Mouse (Mus musculus) embryonic facial prominence, embryonic 11.5 days (tissue): ENCODE measurements around the gene Shank3. TPM values are rescaled to one million over a fixed set of nuclear protein-coding genes. Genes with fewer than 3 reads are reported as not detected.

Source experiments
- ATAC-seq: fragments of 200-750 bp; cut with Nextera tagmentation; replicated peaks from 2 replicates; pipeline ENCODE4 v1.8.0; 2017; ENCODE audit warnings: low read depth; ENCODE audit not compliant: insufficient number of reproducible peaks, low FRiP score, low TSS enrichment
- DNase-seq: peaks from one replicate; pipeline ENCODE4 v3.0.0-alpha.2; 2015; ENCODE audit warnings: low spot score
- H3K27ac ChIP-seq: fragments of 300-500 bp; sonication (generic); replicated peaks from 2 replicates; pipeline ENCODE4 v1.5.1; 2014; ENCODE audit warnings: mild to moderate bottlenecking, low read depth, low read length, control low read depth
- H3K27me3 ChIP-seq: fragments of 300-500 bp; sonication (generic); 2 replicates; pipeline ENCODE4 v1.6.1; 2014; ENCODE audit warnings: mild to moderate bottlenecking, low read length, moderate library complexity, mixed read lengths; ENCODE audit not compliant: control insufficient read depth, insufficient read depth
- H3K36me3 ChIP-seq: fragments of 300-500 bp; sonication (generic); replicated peaks from 2 replicates; pipeline ENCODE4 v1.6.1; 2014; ENCODE audit warnings: low read depth, mild to moderate bottlenecking, low read length, moderate library complexity, mixed read lengths; ENCODE audit not compliant: control insufficient read depth, insufficient read depth
- H3K4me1 ChIP-seq: fragments of 300-500 bp; sonication (generic); 2 replicates; pipeline ENCODE4 v1.6.1; 2014; ENCODE audit warnings: low read length, mixed read lengths; ENCODE audit not compliant: control insufficient read depth, insufficient read depth
- H3K4me2 ChIP-seq: fragments of 300-500 bp; sonication (generic); 2 replicates; pipeline ENCODE4 v1.6.1; 2014; ENCODE audit warnings: low read depth, mild to moderate bottlenecking, control low read depth, low read length, moderate library complexity
- H3K4me3 ChIP-seq: fragments of 300-500 bp; sonication (generic); 2 replicates; pipeline ENCODE4 v1.5.1; 2014; ENCODE audit warnings: low read depth, low read length, control low read depth
- H3K9ac ChIP-seq: fragments of 300-500 bp; sonication (generic); replicated peaks from 2 replicates; pipeline ENCODE4 v1.6.1; 2014; ENCODE audit warnings: mild to moderate bottlenecking, control low read depth, low read length
- H3K9me3 ChIP-seq: fragments of 300-500 bp; sonication (generic); replicated peaks from 2 replicates; pipeline ENCODE4 v1.6.1; 2016; ENCODE audit warnings: mild to moderate bottlenecking, low read length, inconsistent platforms, mixed read lengths; ENCODE audit not compliant: control insufficient read depth
- WGBS: fragments of 180-500 bp; shearing (Covaris S2); extraction: QIAGEN DNeasy Blood & Tissue Kit; methylation state at CpG from one replicate; pipeline ENCODE4 v1.1.7; 2014; 5-methylcytosine and 5-hydroxymethylcytosine counted together
- polyA plus RNA-seq: library from polyadenylated mRNA; unstranded; fragments of >200 nt; fragmentation: Nextera tagmentation; extraction: Ambion mirVana; gene quantifications from 2 replicates; pipeline ENCODE4 v1.2.1, GENCODE M21; 2014

Gene Shank3
- polyA plus RNA-seq, 1 experiment from 2014 or later = 1.6 TPM

DNA sequence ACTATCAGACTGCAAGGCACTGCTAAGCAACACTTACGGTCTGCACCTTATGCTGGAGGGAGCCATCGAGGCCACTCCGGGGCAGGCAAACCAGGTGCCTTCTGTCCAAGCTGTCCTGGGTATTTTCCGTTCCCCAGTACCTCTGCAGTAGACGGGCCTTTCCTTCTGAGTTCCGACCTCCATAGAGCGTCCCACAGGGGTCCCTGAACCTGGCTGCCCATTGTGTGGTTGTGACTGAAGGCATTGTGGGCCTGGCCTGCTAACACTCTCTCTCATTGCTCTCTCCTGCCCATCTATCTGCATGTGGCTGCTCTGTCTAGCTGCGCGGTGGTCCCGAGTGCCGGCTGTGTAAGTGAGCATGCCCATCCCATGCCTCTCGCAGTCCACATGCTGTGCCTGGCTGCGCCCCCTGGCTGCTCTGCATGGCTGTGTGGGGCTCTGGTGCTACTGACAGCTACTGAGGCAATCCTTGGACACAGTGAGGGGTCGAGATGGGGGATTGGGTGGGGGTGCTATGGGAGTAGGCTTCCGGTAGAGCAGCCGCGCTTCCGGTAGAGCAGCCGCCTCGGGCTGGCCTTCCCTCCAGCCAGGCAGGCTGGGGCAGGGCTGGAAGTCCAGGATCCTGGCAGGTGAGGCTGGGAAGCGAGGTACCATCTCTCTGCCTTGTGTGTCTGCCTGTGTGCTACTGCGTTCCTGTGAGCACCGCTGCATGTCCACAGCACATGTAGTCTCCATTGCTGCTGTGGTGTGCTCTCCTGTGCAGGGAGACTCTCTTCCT, 57.2 kb downstream of the Shank3 start:
- H3K4me3 ChIP-seq = peak overlapping the region; percentile 14; the same call in 1 of the 2 replicates
- H3K9ac ChIP-seq = 0 out of 2 replicates have a peak overlapping the region, but pooled peaks have one; percentile 4
- peaks cover 33% of the 10 kb centered on the region for H3K27me3 ChIP-seq
- H3K4me2 ChIP-seq = peak overlapping the region; percentile 21; the same call in 1 of the 2 replicates
- ATAC-seq (peak; percentile 64), DNase-seq (peak; percentile 60)
- no peak overlapping the region for H3K27ac ChIP-seq
- 21% methylated on average over 23 of the region's 23 CpGs for WGBS
- H3K4me1 ChIP-seq = peaks cover 5% of the 10 kb centered on the region; the same call in 1 of the 2 replicates
- H3K36me3 ChIP-seq = no peaks in the 10 kb centered on the region; the same call in 1 of the 2 replicates
- no peaks in the 10 kb centered on the region for H3K9me3 ChIP-seq

DNA sequence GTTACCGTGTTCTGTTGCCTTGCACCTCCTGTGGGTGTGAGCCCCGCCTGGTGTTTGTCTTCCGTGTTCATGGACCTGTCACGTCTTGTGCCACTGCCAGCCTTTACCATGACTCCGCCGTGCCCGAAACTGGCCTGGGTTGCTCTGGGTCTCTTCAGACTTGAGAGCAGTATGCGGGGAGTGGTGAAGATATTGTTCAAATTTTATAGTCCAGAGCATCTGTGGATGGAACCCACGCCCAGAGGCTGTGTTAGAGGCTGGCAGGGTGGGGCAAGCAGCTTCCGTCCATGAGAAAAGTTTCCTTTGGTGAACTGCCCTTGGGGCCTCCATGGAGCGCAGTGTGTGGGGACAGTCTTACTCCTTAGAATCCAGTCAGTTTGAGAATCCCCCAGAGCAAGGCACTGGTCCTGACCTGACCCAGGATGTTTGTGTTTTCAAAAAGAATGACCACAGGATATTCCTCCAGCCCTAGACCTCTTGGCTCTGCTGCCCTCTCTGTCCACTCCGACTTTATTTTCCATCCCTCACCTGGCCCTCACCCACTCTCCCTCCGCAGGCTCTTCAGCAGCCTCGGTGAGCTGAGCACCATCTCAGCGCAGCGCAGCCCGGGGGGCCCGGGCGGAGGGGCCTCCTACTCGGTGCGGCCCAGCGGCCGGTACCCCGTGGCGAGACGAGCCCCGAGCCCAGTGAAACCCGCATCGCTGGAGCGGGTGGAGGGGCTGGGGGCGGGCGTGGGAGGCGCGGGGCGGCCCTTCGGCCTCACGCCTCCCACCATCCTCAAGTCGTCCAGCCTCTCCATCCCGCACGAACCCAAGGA, 58.0 kb downstream of the Shank3 start:
- Histone ChIP-seq H3K27me3 (peaks cover 33% of the 10 kb centered on the region), H3K36me3 (no peaks in the 10 kb centered on the region), H3K4me2 (peak overlapping the region; percentile 47), H3K9ac (peak overlapping the region; percentile 44), H3K4me3 (peak overlapping the region; percentile 22), H3K9me3 (no peaks in the 10 kb centered on the region), H3K27ac (no peak overlapping the region), H3K4me1 (peaks cover 5% of the 10 kb centered on the region; the same call in 1 of the 2 replicates)
- DNase-seq (no peak), ATAC-seq (no peak)
- WGBS = 9% methylated on average over 40 of the region's 40 CpGs

DNA sequence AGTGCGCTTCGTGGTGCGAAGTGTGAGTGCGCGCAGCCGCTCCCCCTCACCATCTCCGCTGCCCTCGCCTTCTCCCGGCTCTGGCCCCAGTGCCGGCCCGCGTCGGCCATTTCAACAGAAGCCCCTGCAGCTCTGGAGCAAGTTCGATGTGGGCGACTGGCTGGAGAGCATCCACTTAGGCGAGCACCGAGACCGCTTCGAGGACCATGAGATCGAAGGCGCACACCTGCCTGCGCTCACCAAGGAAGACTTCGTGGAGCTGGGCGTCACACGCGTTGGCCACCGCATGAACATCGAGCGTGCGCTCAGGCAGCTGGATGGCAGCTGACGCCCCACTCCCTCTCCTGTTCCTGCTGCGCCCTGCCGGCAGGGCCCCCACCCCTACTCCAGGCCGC, 58.6 kb downstream of the Shank3 start:
- H3K9me3 ChIP-seq = no peaks in the 10 kb centered on the region
- H3K4me3 ChIP-seq = peak overlapping the region; percentile 22
- H3K27ac ChIP-seq = no peak overlapping the region
- H3K9ac ChIP-seq = no peak overlapping the region; the same call in 1 of the 2 replicates
- H3K36me3 ChIP-seq = no peaks in the 10 kb centered on the region
- peaks cover 5% of the 10 kb centered on the region; the same call in 1 of the 2 replicates for H3K4me1 ChIP-seq
- peak; percentile 13 for DNase-seq
- peak overlapping the region; percentile 47 for H3K4me2 ChIP-seq
- peaks cover 33% of the 10 kb centered on the region for H3K27me3 ChIP-seq
- 3% methylated on average over 34 of the region's 34 CpGs for WGBS
- ATAC-seq = no peak

DNA sequence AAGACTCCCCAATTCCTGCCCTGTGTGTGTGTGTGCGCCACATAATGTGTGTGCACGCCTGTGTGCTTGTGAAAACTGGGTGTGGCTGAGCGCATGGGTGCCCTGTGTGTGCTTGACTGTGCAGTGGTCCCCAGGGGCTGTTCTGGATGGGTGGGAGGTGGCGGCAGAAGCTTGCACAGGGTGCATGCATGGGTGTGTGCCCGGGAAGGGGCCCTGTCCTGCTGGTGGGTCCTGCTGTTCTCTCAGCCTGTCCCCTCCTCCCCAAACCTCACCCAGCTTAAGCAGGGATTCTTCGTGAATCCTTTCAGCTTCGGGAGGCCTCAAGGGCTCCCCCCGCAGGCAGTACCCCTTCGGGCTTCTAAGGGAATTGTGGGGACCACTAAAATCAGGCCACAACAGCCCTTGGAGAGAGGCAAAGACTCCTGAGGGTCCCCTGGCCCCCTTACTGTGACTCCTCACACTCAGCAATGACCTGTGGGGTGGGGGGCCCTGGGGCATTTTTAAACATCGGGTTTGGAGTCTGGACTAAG, 59.8 kb downstream of the Shank3 start:
- Histone ChIP-seq H3K9me3 (no peaks in the 10 kb centered on the region), H3K4me1 (peaks cover 5% of the 10 kb centered on the region; the same call in 1 of the 2 replicates), H3K4me2 (no peak overlapping the region), H3K9ac (no peak overlapping the region), H3K27ac (no peak overlapping the region), H3K36me3 (no peaks in the 10 kb centered on the region), H3K4me3 (no peak overlapping the region), H3K27me3 (peaks cover 33% of the 10 kb centered on the region)
- no peak for DNase-seq
- no peak for ATAC-seq
- 30% methylated on average over 10 of the region's 10 CpGs for WGBS

DNA sequence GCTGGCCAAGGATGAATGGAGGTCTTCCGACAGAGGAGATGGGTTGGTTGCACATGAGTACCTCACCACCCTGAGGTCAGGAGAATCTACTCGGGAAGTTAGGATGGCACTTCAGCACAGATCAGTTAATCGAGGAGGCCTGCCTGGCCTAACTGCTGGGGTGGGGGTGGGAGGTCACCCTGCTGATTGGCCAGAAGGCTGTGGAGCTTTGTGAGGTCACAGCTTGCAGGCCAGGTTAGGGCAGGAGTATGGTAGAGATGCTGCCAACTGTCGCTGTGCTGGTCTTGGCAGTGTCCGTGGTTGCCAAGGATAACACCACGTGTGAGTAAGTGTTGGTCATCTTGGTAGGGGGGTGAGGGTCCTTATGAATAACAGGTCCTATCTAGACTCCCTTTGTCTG, 68.7 kb downstream of the Shank3 start, which contains the start of gene Acr:
Gene Acr (plus strand): TSS at position 213 of the 400 bp plus-strand sequence.
- Histone ChIP-seq H3K9me3 (no peaks in the 10 kb centered on the region), H3K27ac (no peak within 1 kb of the TSS), H3K4me1 (no peaks in the 10 kb centered on the region), H3K4me2 (no peak within 1 kb of the TSS), H3K4me3 (no peak within 1 kb of the TSS), H3K27me3 (no peaks in the 10 kb centered on the region), H3K36me3 (no peaks in the 10 kb centered on the region), H3K9ac (no peak within 1 kb of the TSS)
- DNase-seq = no peak
- ATAC-seq = no peak
- 87% methylated on average over 6 of the region's 6 CpGs for WGBS

DNA sequence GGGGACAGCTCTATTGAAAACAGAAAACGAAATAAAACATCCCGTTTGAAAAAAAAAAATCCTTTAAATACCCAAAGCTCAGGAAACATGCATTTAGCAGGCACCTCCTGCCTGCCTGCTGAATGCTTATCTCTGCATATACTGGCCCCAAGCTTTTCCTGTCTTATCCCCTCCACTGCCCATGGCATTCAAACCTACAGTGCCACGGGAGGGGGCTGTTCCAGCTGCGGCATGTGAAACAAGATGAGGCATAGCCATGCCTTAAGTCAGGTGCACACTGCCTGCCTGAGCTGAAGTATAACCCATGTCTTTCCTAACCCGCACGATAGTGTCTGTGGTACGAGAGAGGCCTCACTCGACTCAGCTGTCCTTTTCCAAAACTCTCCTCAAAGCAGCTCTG, 72.7 kb downstream of the Shank3 start:
- no peaks in the 10 kb centered on the region for H3K36me3 ChIP-seq
- WGBS = 78% methylated on average over 8 of the region's 8 CpGs
- H3K27ac ChIP-seq = no peak overlapping the region
- DNase-seq (no peak), ATAC-seq (no peak)
- no peaks in the 10 kb centered on the region for H3K4me1 ChIP-seq
- no peaks in the 10 kb centered on the region for H3K27me3 ChIP-seq
- no peak overlapping the region for H3K4me3 ChIP-seq
- H3K4me2 ChIP-seq = no peak overlapping the region
- no peak overlapping the region for H3K9ac ChIP-seq
- H3K9me3 ChIP-seq = no peaks in the 10 kb centered on the region

DNA sequence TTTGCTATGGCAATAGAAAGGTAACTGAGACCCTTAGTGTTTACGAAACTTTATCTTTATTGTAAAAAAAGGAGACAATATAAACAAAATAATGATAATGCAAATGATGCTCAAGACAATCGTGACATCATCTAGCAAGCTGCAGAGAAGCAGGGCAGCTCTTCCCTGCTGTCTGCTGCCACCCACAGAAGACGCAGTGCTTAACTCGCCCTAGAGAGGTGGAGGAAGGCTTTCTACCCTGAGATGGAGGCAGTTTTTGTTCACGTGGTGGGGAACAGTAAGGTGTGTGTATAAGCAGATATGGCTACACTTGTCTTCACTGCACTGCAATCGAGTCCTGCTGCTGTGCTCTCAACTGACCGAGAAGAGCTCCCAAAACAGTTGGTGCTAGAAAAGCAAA, 83.1 kb downstream of the Shank3 start:
- Histone ChIP-seq H3K4me1 (no peaks in the 10 kb centered on the region), H3K4me2 (no peak overlapping the region), H3K4me3 (no peak overlapping the region), H3K9me3 (no peaks in the 10 kb centered on the region), H3K9ac (no peak overlapping the region), H3K36me3 (no peaks in the 10 kb centered on the region), H3K27ac (no peak overlapping the region), H3K27me3 (no peaks in the 10 kb centered on the region)
- 85% methylated on average over 7 of the region's 7 CpGs for WGBS
- no peak for DNase-seq
- no peak for ATAC-seq
